Mouse (Mus musculus) fat pad, adult 2 months (tissue): Measurements from ENCODE around the gene Cyb5d1.

Experiments used
- DNase-seq: peaks from one replicate; pipeline ENCODE4 v3.0.0-alpha.2; 2011; ENCODE audit warnings: low read depth, low spot score; ENCODE audit errors: extremely low read depth

Gene Cyb5d1

DNA sequence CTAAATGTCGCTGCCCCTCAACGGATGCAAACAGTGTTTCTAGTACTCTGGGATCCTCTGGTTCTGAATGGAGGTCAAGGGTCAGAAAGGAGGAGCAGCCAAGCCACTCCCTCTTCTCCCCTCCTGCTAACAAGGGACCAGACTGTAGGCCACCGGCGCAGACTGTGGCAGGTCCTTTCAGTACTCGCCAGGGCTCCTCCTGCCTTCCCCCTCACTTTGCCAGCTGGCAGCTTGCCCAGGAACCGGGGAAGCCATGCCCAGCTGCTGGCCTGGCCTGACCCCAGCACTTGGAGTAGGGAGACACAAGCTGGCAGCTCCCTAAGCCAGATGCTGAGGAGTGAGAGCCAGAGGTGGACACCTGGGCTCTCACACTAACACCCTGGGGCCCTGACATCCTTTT is 30.5 kb downstream of the Cyb5d1 start:
- peak; percentile 77 for DNase-seq

GRCm38 (mm10) chr11:69364376-69364775 is 31.1 kb downstream of the Cyb5d1 start:
- no peak for DNase-seq

- DNase-seq: no peak
Observed at GRCm38 (mm10) chr11:69362479-69362878, 33.0 kb downstream of the Cyb5d1 start.

DNA sequence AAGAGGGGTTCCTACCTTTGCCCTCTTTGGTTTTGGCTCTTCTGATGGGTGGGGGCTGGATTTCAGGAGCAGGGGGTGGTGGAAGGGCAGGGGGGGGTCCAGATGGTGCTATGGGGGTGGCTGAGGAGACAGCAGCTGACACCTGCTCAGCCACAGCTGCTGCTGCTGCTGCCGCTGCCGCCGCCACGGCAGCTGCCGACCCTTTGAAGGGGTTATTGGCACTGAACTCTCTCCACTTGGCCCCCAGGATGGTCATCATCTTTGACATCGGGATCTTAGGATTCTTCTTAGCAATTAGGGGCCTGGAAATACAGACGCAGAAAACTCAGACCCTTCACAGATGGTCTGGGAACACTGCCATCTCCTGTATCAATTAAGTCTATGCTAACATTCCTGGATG is 33.4 kb downstream of the Cyb5d1 start:
- no peak for DNase-seq

- no peak for DNase-seq
Observed at GRCm38 (mm10) chr11:69357690-69358089, 37.7 kb downstream of the Cyb5d1 start.

GRCm38 (mm10) chr11:69356544-69356943 is 38.9 kb downstream of the Cyb5d1 start:
- DNase-seq: no peak

- no peak for DNase-seq
Observed at GRCm38 (mm10) chr11:69346441-69346840, 49.0 kb downstream of the Cyb5d1 start.
